Mouse (Mus musculus) megakaryocyte, embryonic 14.5 days (primary cell): Measurements from ENCODE around the gene Sacm1l.
A peak's percentile ranks its signal among the peaks of the same experiment; 100 is the strongest.

Source experiments
- FLI1 ChIP-seq: IDR thresholded peaks from 2 replicates; pipeline ENCODE4 v1.6.1; 2012; ENCODE audit warnings: low read length, inconsistent platforms, mixed read lengths
- GATA1 ChIP-seq: IDR thresholded peaks from 3 replicates; pipeline ENCODE4 v1.6.1; 2012; ENCODE audit warnings: mixed read lengths, low read length, inconsistent platforms, borderline replicate concordance

- TF ChIP-seq FLI1, result no peak
- 0 out of 3 replicates have a peak, but pooled peaks have one; percentile 22 for TF ChIP-seq GATA1
These were observed at the start of gene Sacm1l for GRCm38 (mm10) chr9:123529392-123530157.
